Mouse (Mus musculus) hindbrain, embryonic 12.5 days (tissue): Measurements from ENCODE around the gene Olfr782. TPM values are rescaled to one million over a fixed set of nuclear protein-coding genes. Genes with fewer than 3 reads are reported as not detected.
"Not testable (repeated sequence)": the region's sequence is repeated elsewhere in the genome, so short reads cannot be mapped to it uniquely, and the experiment has no call there.

Source experiments
- ATAC-seq: fragments of 200-750 bp; cut with Nextera tagmentation; 2 replicates; pipeline ENCODE4 v1.8.0; 2017; ENCODE audit warnings: moderate TSS enrichment; ENCODE audit not compliant: low FRiP score
- H3K27ac ChIP-seq: fragments of 300-500 bp; sonication (generic); 2 replicates; pipeline ENCODE4 v1.5.1; 2016; ENCODE audit warnings: mild to moderate bottlenecking
- H3K27me3 ChIP-seq: fragments of 300-500 bp; sonication (generic); 2 replicates; pipeline ENCODE4 v1.6.1; 2016; ENCODE audit warnings: mild to moderate bottlenecking
- H3K36me3 ChIP-seq: fragments of 300-500 bp; sonication (generic); 2 replicates; pipeline ENCODE4 v1.6.1; 2016; ENCODE audit warnings: mild to moderate bottlenecking
- H3K4me1 ChIP-seq: fragments of 300-500 bp; sonication (generic); 2 replicates; pipeline ENCODE4 v1.6.1; 2016
- H3K4me2 ChIP-seq: fragments of 300-500 bp; sonication (generic); replicated peaks from 2 replicates; pipeline ENCODE4 v1.6.1; 2016; ENCODE audit warnings: mild to moderate bottlenecking
- H3K4me3 ChIP-seq: fragments of 300-500 bp; sonication (generic); 2 replicates; pipeline ENCODE4 v1.5.1; 2016; ENCODE audit warnings: mild to moderate bottlenecking
- H3K9ac ChIP-seq: fragments of 300-500 bp; sonication (generic); 2 replicates; pipeline ENCODE4 v1.6.1; 2016; ENCODE audit warnings: mild to moderate bottlenecking, moderate library complexity
- H3K9me3 ChIP-seq: fragments of 300-500 bp; sonication (generic); replicated peaks from 2 replicates; pipeline ENCODE4 v1.6.1; 2016; ENCODE audit warnings: mild to moderate bottlenecking
- WGBS: fragments of 180-500 bp; shearing (Covaris S2); methylation state at CpG from one replicate; pipeline ENCODE4 v1.1.7; 2016; 5-methylcytosine and 5-hydroxymethylcytosine counted together
- polyA plus RNA-seq: library from polyadenylated mRNA; unstranded; fragments of >200 nt; fragmentation: Nextera tagmentation; extraction: Ambion mirVana; gene quantifications from 2 replicates; pipeline ENCODE4 v1.2.1, GENCODE M21; 2016

Olfr782 gene
- polyA plus RNA-seq: not detected in 2 replicates

DNA sequence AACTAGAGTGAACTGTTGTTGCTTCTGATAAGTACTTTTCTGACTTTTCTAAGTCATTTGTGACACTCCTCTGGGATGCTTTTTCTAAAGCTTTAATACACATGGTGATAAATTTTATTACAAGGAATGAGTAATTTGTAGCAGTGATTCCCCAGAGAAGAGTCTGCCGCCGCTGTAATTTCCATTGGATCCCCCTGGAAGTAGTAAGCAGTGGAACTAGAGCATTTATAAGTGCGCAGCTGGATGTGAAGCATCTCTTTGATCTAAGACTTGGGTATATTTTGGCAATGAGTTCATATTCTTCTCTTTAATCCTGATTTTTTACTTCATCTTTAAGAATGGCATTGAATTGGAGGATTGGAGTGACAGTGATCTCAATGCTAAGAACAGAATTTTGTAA, at the start of gene Olfr782:
Olfr782 (plus strand) TSS at position 301 of the 400 bp plus-strand sequence.
- no peaks in the 10 kb centered on the region for H3K27me3 ChIP-seq
- H3K9ac ChIP-seq: no peak within 1 kb of the TSS
- H3K4me2 ChIP-seq: no peak within 1 kb of the TSS
- H3K4me3 ChIP-seq: no peak within 1 kb of the TSS
- ATAC-seq: no peak
- H3K27ac ChIP-seq: no peak within 1 kb of the TSS
- WGBS: 84% methylated on average over 3 of the region's 3 CpGs
- H3K36me3 ChIP-seq: no peaks in the 10 kb centered on the region
- H3K9me3 ChIP-seq: no peaks in the 10 kb centered on the region
- no peaks in the 10 kb centered on the region for H3K4me1 ChIP-seq

DNA sequence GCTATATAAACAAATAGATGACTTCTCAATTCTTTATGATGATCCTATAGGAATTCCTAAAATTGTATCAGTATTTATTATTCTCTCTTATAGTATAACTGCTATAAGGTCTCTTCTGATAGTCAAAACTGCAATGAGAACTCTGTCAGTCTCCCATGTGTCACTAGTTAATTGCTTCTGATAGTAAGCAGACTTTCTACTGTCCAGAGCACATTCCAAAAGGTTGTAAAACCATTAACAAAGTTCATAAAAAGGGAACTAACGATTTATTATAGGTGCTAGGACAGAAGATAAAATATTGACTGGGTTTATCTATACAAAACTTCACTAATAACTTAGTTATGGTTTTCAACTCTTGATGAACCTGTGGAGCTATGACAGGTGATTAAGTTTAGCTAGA, 35.7 kb upstream of the Olfr782 start:
- H3K4me2 ChIP-seq, H3K36me3 ChIP-seq, H3K9ac ChIP-seq, H3K9me3 ChIP-seq, ATAC-seq, H3K4me1 ChIP-seq, H3K4me3 ChIP-seq, H3K27ac ChIP-seq, H3K27me3 ChIP-seq: not testable (repeated sequence)
- 68% methylated on average over 1 of the region's 1 CpGs for WGBS

DNA sequence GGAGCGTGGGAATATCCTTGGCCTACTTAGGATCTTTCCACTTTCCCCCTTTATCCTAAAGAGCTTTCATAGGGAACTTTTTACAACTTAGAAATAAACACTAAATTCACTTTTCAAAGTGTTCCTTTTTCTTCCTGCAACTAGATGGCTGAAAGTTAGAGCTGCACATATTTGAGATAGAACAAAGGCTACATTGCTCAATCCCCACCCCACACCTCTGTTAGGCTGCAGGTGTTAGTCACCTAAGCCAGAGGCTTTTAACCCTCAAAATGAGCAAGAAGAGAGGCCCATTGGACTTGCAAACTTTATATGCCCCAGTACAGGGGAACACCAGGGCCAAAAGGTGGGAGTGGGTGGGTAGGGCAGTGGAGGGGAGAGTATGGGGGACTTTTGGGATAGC, 35.1 kb upstream of the Olfr782 start:
- not testable (repeated sequence) for H3K4me1 ChIP-seq, H3K4me2 ChIP-seq, ATAC-seq, H3K36me3 ChIP-seq, H3K27ac ChIP-seq, H3K9ac ChIP-seq, H3K9me3 ChIP-seq, H3K27me3 ChIP-seq, H3K4me3 ChIP-seq
- WGBS: no CpG with 5 or more reads among the region's 1 CpGs

DNA sequence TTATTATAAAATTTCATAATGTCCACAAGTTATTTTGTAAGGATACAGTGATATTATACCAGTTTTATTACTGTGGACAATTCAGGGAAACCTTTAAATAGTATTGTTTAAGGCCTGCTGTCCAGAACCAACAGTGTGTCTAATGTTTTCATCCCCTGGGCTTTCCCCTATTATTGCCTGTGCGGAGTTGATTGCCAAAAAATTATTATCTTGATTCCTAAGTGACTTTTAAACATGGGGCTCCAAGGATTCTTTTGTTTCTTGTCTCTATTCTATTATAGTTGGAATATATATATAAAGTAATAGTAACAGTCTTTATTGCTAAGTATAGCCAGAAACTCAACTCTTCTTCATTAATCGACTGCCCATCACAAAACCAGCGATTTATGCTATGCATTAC, 30.8 kb upstream of the Olfr782 start, which contains the start of gene Olfr780:
Olfr780 (plus strand) TSS at position 301 of the 400 bp plus-strand sequence.
- ATAC-seq: no peak
- Histone ChIP-seq H3K4me2 (no peak within 1 kb of the TSS), H3K36me3 (no peaks in the 10 kb centered on the region), H3K4me1 (no peaks in the 10 kb centered on the region), H3K27ac (no peak within 1 kb of the TSS), H3K9me3 (no peaks in the 10 kb centered on the region), H3K9ac (no peak within 1 kb of the TSS), H3K27me3 (no peaks in the 10 kb centered on the region), H3K4me3 (no peak within 1 kb of the TSS)
- 82% methylated on average over 3 of the region's 3 CpGs for whole genome bisulfite sequencing

- no peak for ATAC-seq
These were observed 20.1 kb upstream of the Olfr782 start, which contains the start of gene Olfr781 for GRCm38 (mm10) chr10:129328554-129328953. Gene Olfr781 (plus strand): TSS chr10:129328854.

DNA sequence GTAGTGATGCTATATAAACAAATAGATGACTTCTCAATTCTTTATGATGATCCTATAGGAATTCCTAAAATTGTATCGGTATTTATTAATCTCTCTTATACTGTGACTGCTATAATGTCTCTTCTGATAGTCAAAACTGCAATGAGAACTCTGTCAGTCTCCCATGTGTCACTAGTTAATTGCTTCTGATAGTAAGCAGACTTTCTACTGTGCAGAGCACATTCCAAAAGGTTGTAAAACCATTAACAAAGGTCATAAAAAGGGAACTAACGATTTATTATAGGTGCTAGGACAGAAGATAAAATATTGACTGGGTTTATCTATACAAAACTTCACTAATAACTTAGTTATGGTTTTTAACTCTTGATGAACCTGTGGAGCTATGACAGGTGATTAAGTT, 3.8 kb downstream of the Olfr782 start:
- H3K9ac ChIP-seq, H3K4me1 ChIP-seq, H3K27ac ChIP-seq, H3K27me3 ChIP-seq, H3K4me2 ChIP-seq, ATAC-seq, H3K9me3 ChIP-seq, H3K4me3 ChIP-seq, H3K36me3 ChIP-seq: not testable (repeated sequence)
- WGBS: 87% methylated on average over 2 of the region's 2 CpGs

More at GRCm38 (mm10) chr10:129328554-129328953, 20.1 kb upstream of the Olfr782 start, which contains the start of gene Olfr781:
- no peaks in the 10 kb centered on the region for H3K4me1 ChIP-seq
- no peaks in the 10 kb centered on the region for H3K27me3 ChIP-seq
- no peaks in the 10 kb centered on the region for H3K9me3 ChIP-seq
- no peak within 1 kb of the TSS for H3K4me2 ChIP-seq
- no peak within 1 kb of the TSS for H3K27ac ChIP-seq
- H3K9ac ChIP-seq: no peak within 1 kb of the TSS
- H3K36me3 ChIP-seq: no peaks in the 10 kb centered on the region
- no peak within 1 kb of the TSS for H3K4me3 ChIP-seq

GRCm38 (mm10) chr10:129356496-129356895, 7.8 kb downstream of the Olfr782 start:
- 88% methylated on average over 4 of the region's 4 CpGs for WGBS
- H3K27me3 ChIP-seq, H3K4me3 ChIP-seq, H3K9me3 ChIP-seq, ATAC-seq, H3K4me2 ChIP-seq, H3K36me3 ChIP-seq, H3K4me1 ChIP-seq, H3K9ac ChIP-seq, H3K27ac ChIP-seq: not testable (repeated sequence)

- 80% methylated on average over 5 of the region's 5 CpGs for WGBS
- Histone ChIP-seq H3K27ac (no peak overlapping the region), H3K27me3 (no peaks in the 10 kb centered on the region), H3K4me3 (no peak overlapping the region), H3K4me2 (no peak overlapping the region), H3K9ac (no peak overlapping the region), H3K4me1 (no peaks in the 10 kb centered on the region), H3K36me3 (no peaks in the 10 kb centered on the region), H3K9me3 (no peaks in the 10 kb centered on the region)
- no peak for ATAC-seq
These were observed 8.7 kb downstream of the Olfr782 start for GRCm38 (mm10) chr10:129357307-129357706.

DNA sequence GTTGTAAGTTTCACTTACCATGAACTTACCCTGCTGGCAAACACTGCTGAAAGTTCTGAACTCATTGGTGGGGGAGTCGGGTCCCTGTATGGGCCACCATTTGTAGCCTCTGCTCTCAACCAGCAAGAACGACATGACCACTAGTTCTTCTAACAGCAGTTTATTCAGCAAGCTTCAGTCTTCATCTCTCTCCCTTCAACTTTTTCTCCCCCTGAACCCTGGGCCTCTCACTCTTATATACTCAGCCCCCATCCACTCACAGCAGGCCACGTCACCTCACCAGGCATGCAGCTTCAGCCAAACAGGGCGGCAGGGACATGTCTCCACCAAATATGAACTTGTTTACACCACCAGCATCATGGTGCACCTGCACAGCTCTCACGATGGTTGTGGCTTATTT, 25.4 kb downstream of the Olfr782 start:
- H3K4me3 ChIP-seq, H3K9ac ChIP-seq, H3K4me2 ChIP-seq, H3K9me3 ChIP-seq, H3K27me3 ChIP-seq, ATAC-seq, H3K27ac ChIP-seq, H3K4me1 ChIP-seq, H3K36me3 ChIP-seq: not testable (repeated sequence)
- WGBS: 92% methylated on average over 5 of the region's 5 CpGs

GRCm38 (mm10) chr10:129383783-129384182, 35.1 kb downstream of the Olfr782 start, which contains the start of gene Olfr784:
Gene Olfr784 (plus strand): TSS chr10:129384083.
- no peaks in the 10 kb centered on the region for H3K36me3 ChIP-seq
- no peaks in the 10 kb centered on the region for H3K9me3 ChIP-seq
- no peaks in the 10 kb centered on the region for H3K4me1 ChIP-seq
- H3K27ac ChIP-seq: no peak within 1 kb of the TSS
- ATAC-seq: no peak
- no peaks in the 10 kb centered on the region for H3K27me3 ChIP-seq
- H3K4me3 ChIP-seq: no peak within 1 kb of the TSS
- H3K4me2 ChIP-seq: no peak within 1 kb of the TSS
- no peak within 1 kb of the TSS for H3K9ac ChIP-seq

DNA sequence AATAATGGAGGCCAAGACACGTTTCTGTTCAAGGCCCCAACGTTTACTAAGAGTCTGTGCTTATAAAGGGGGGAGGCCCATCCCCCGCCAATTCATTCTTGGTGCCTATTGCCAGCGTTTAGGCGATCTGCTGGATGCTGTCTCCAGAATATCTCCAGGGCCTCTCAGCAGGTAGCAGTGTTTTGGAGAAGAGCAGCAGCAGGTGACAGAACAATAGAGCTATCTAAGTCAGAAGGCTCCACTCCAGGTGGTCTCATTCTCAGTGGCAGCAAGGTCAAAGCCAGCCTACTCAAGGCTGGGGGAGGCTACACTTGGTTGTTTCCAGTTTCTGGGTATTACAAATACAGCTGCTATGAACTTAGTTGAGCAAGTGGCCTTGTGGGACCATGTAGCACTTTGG, 52.2 kb downstream of the Olfr782 start:
- 43% methylated on average over 5 of the region's 5 CpGs for WGBS
- Histone ChIP-seq H3K4me1 (no peaks in the 10 kb centered on the region), H3K9ac (no peak overlapping the region), H3K36me3 (no peaks in the 10 kb centered on the region), H3K27ac (no peak overlapping the region), H3K27me3 (no peaks in the 10 kb centered on the region), H3K4me3 (no peak overlapping the region), H3K4me2 (no peak overlapping the region), H3K9me3 (no peaks in the 10 kb centered on the region)
- ATAC-seq: no peak
